Mouse (Mus musculus): ENCODE data around the gene Cacnb3. TPM values are rescaled to one million over a fixed set of nuclear protein-coding genes. Genes with fewer than 3 reads are reported as not detected.

Gene Cacnb3
- total and polyA plus RNA-seq, 2 experiments from 2014 or later: 5.7 to 19.4 TPM

GRCm38 (mm10) chr15:98645057-98646026 is 14.7 kb downstream of the Cacnb3 start:
- 87% methylated on average over 24 of the region's 24 CpGs for WGBS
- Histone ChIP-seq H3K36me3 (replicated peaks; ENCODE audit: control insufficient read depth, insufficient read depth, low read length) (peaks cover 63% of the 10 kb centered on the region), H3K9me3 (replicated peaks; ENCODE audit: control insufficient read depth, low read length) (no peaks in the 10 kb centered on the region), H3K27ac (ENCODE audit: low read depth) (no peak overlapping the region), H3K27me3 (ENCODE audit: control insufficient read depth, insufficient read depth, low read length) (no peaks in the 10 kb centered on the region), H3K4me1 (ENCODE audit: control insufficient read depth, insufficient read depth) (no peaks in the 10 kb centered on the region), H3K4me3 (ENCODE audit: low read depth, low read length) (no peak overlapping the region), H3K4me2 (ENCODE audit: low read depth, low read length) (no peak overlapping the region), H3K9ac (replicated peaks; ENCODE audit: low read depth, low read length) (no peak overlapping the region)
- no peak for TF ChIP-seq EP300 (IDR thresholded peaks at IDR 0.05; ENCODE audit: low read depth)
- no peak for TF ChIP-seq CTCF (IDR thresholded peaks at IDR 0.05; ENCODE audit: low read depth)
- DNase-seq (ENCODE audit: low spot score) (no peak), ATAC-seq (ENCODE audit: insufficient read depth, low read depth) (no peak; the same call in 1 of the 2 replicates)

GRCm38 (mm10) chr15:98646737-98647136 is 16.1 kb downstream of the Cacnb3 start:
- no peak overlapping the region for H3K4me2 ChIP-seq (ENCODE audit: low read depth, low read length)
- no peaks in the 10 kb centered on the region for H3K4me1 ChIP-seq (ENCODE audit: control insufficient read depth, insufficient read depth)
- DNase-seq (ENCODE audit: low spot score) (no peak), ATAC-seq (ENCODE audit: insufficient read depth, low read depth) (no peak)
- no peaks in the 10 kb centered on the region for H3K9me3 ChIP-seq (replicated peaks; ENCODE audit: control insufficient read depth, low read length)
- no peaks in the 10 kb centered on the region for H3K27me3 ChIP-seq (ENCODE audit: control insufficient read depth, insufficient read depth, low read length)
- no peak for TF ChIP-seq EP300 (IDR thresholded peaks at IDR 0.05; ENCODE audit: low read depth)
- TF ChIP-seq CTCF (IDR thresholded peaks at IDR 0.05; ENCODE audit: low read depth): no peak
- H3K27ac ChIP-seq (ENCODE audit: low read depth): no peak overlapping the region
- H3K36me3 ChIP-seq (replicated peaks; ENCODE audit: control insufficient read depth, insufficient read depth, low read length): peaks cover 77% of the 10 kb centered on the region
- no peak overlapping the region for H3K4me3 ChIP-seq (ENCODE audit: low read depth, low read length)
- 74% methylated on average over 8 of the region's 8 CpGs for WGBS
- no peak overlapping the region for H3K9ac ChIP-seq (replicated peaks; ENCODE audit: low read depth, low read length)

GRCm38 (mm10) chr15:98647308-98647707 is 16.7 kb downstream of the Cacnb3 start:
- Histone ChIP-seq H3K9me3 (replicated peaks; ENCODE audit: control insufficient read depth, low read length) (no peaks in the 10 kb centered on the region), H3K4me1 (ENCODE audit: control insufficient read depth, insufficient read depth) (no peaks in the 10 kb centered on the region), H3K36me3 (replicated peaks; ENCODE audit: control insufficient read depth, insufficient read depth, low read length) (peaks cover 83% of the 10 kb centered on the region), H3K27ac (ENCODE audit: low read depth) (no peak overlapping the region), H3K27me3 (ENCODE audit: control insufficient read depth, insufficient read depth, low read length) (no peaks in the 10 kb centered on the region), H3K4me3 (ENCODE audit: low read depth, low read length) (no peak overlapping the region), H3K4me2 (ENCODE audit: low read depth, low read length) (no peak overlapping the region), H3K9ac (replicated peaks; ENCODE audit: low read depth, low read length) (no peak overlapping the region)
- TF ChIP-seq CTCF (IDR thresholded peaks at IDR 0.05; ENCODE audit: low read depth): no peak
- no peak for TF ChIP-seq EP300 (IDR thresholded peaks at IDR 0.05; ENCODE audit: low read depth)
- DNase-seq (ENCODE audit: low spot score) (no peak), ATAC-seq (ENCODE audit: insufficient read depth, low read depth) (no peak)
- 88% methylated on average over 10 of the region's 10 CpGs for WGBS

GRCm38 (mm10) chr15:98648071-98648470 is 17.4 kb downstream of the Cacnb3 start:
- H3K27me3 ChIP-seq (ENCODE audit: control insufficient read depth, insufficient read depth, low read length): no peaks in the 10 kb centered on the region
- 89% methylated on average over 3 of the region's 3 CpGs for WGBS

GRCm38 (mm10) chr15:98651431-98651830 is 20.8 kb downstream of the Cacnb3 start:
- no peak for ATAC-seq (ENCODE audit: insufficient read depth, low read depth)
- Histone ChIP-seq H3K4me2 (ENCODE audit: low read depth, low read length) (no peak overlapping the region), H3K4me1 (ENCODE audit: control insufficient read depth, insufficient read depth) (no peaks in the 10 kb centered on the region), H3K9ac (replicated peaks; ENCODE audit: low read depth, low read length) (no peak overlapping the region), H3K9me3 (replicated peaks; ENCODE audit: control insufficient read depth, low read length) (no peaks in the 10 kb centered on the region), H3K36me3 (replicated peaks; ENCODE audit: control insufficient read depth, insufficient read depth, low read length) (peaks cover 95% of the 10 kb centered on the region), H3K27me3 (ENCODE audit: control insufficient read depth, insufficient read depth, low read length) (no peaks in the 10 kb centered on the region), H3K27ac (ENCODE audit: low read depth) (no peak overlapping the region), H3K4me3 (ENCODE audit: low read depth, low read length) (no peak overlapping the region)
- 84% methylated on average over 15 of the region's 15 CpGs for WGBS
- DNase-seq (ENCODE audit: low spot score): no peak
- TF ChIP-seq CTCF (IDR thresholded peaks at IDR 0.05; ENCODE audit: low read depth) (no peak), EP300 (IDR thresholded peaks at IDR 0.05; ENCODE audit: low read depth) (no peak)

More at GRCm38 (mm10) chr15:98648071-98648470, 17.4 kb downstream of the Cacnb3 start:
- Histone ChIP-seq H3K4me3 (ENCODE audit: low read depth, low read length) (no peak overlapping the region), H3K9me3 (replicated peaks; ENCODE audit: control insufficient read depth, low read length) (no peaks in the 10 kb centered on the region), H3K27ac (ENCODE audit: low read depth) (no peak overlapping the region), H3K36me3 (replicated peaks; ENCODE audit: control insufficient read depth, insufficient read depth, low read length) (peaks cover 90% of the 10 kb centered on the region), H3K4me2 (ENCODE audit: low read depth, low read length) (no peak overlapping the region), H3K4me1 (ENCODE audit: control insufficient read depth, insufficient read depth) (no peaks in the 10 kb centered on the region), H3K9ac (replicated peaks; ENCODE audit: low read depth, low read length) (no peak overlapping the region)
- no peak for DNase-seq (ENCODE audit: low spot score)
- ATAC-seq (ENCODE audit: insufficient read depth, low read depth): no peak
- TF ChIP-seq CTCF (IDR thresholded peaks at IDR 0.05; ENCODE audit: low read depth) (no peak), EP300 (IDR thresholded peaks at IDR 0.05; ENCODE audit: low read depth) (no peak)

Measured in heart, postnatal 0 days (tissue).